Mouse (Mus musculus): ENCODE results near the gene Tmprss6. TPM values are rescaled to one million over a fixed set of nuclear protein-coding genes. Genes with fewer than 3 reads are reported as not detected.

Gene Tmprss6
- total and polyA plus RNA-seq, 2 experiments from 2014 or later = 0.42 to 0.44 TPM

- DNase-seq (ENCODE audit: low spot score) (no peak), ATAC-seq (no peak)
- Histone ChIP-seq H3K4me1 (ENCODE audit: insufficient read depth, low read length) (peaks cover 16% of the 10 kb centered on the region; the same call in 1 of the 2 replicates), H3K36me3 (ENCODE audit: insufficient read depth, low read length) (0 out of 2 replicates have a peak, but pooled peaks cover 8% of the 10 kb centered on the region), H3K27ac (no peak overlapping the region), H3K9ac (replicated peaks; ENCODE audit: low read length) (no peak overlapping the region), H3K9me3 (ENCODE audit: low read length) (no peaks in the 10 kb centered on the region), H3K4me2 (ENCODE audit: low read depth, low read length) (no peak overlapping the region), H3K27me3 (ENCODE audit: insufficient read depth, low read length) (no peaks in the 10 kb centered on the region), H3K4me3 (ENCODE audit: low read length) (no peak overlapping the region)
- no peak for TF ChIP-seq CTCF (IDR thresholded peaks at IDR 0.05; ENCODE audit: low read depth)
- WGBS = 71% methylated on average over 9 of the region's 9 CpGs
These were observed 29.5 kb downstream of the Tmprss6 start for GRCm38 (mm10) chr15:78438973-78439372.

- no peak for TF ChIP-seq CTCF (IDR thresholded peaks at IDR 0.05; ENCODE audit: low read depth)
- Histone ChIP-seq H3K4me3 (ENCODE audit: low read length) (no peak overlapping the region), H3K4me2 (ENCODE audit: low read depth, low read length) (no peak overlapping the region), H3K4me1 (ENCODE audit: insufficient read depth, low read length) (peaks cover 16% of the 10 kb centered on the region; the same call in 1 of the 2 replicates), H3K9ac (replicated peaks; ENCODE audit: low read length) (no peak overlapping the region), H3K36me3 (ENCODE audit: insufficient read depth, low read length) (peaks cover 13% of the 10 kb centered on the region; the same call in 1 of the 2 replicates), H3K27ac (no peak overlapping the region), H3K27me3 (ENCODE audit: insufficient read depth, low read length) (no peaks in the 10 kb centered on the region), H3K9me3 (ENCODE audit: low read length) (no peaks in the 10 kb centered on the region)
- WGBS = 55% methylated on average over 8 of the region's 8 CpGs
- DNase-seq (ENCODE audit: low spot score) (no peak), ATAC-seq (no peak)
These were observed 29.9 kb downstream of the Tmprss6 start for GRCm38 (mm10) chr15:78438505-78438904.

- 37% methylated on average over 4 of the region's 4 CpGs for WGBS
- DNase-seq (ENCODE audit: low spot score) (no peak), ATAC-seq (no peak)
- H3K9ac ChIP-seq (replicated peaks; ENCODE audit: low read length) = no peak overlapping the region
- peaks cover 18% of the 10 kb centered on the region; the same call in 1 of the 2 replicates for H3K36me3 ChIP-seq (ENCODE audit: insufficient read depth, low read length)
- no peak overlapping the region for H3K4me3 ChIP-seq (ENCODE audit: low read length)
- no peak for TF ChIP-seq CTCF (IDR thresholded peaks at IDR 0.05; ENCODE audit: low read depth)
- H3K27me3 ChIP-seq (ENCODE audit: insufficient read depth, low read length) = no peaks in the 10 kb centered on the region
- H3K27ac ChIP-seq = no peak overlapping the region
- no peaks in the 10 kb centered on the region for H3K9me3 ChIP-seq (ENCODE audit: low read length)
- no peak overlapping the region for H3K4me2 ChIP-seq (ENCODE audit: low read depth, low read length)
- peaks cover 16% of the 10 kb centered on the region; the same call in 1 of the 2 replicates for H3K4me1 ChIP-seq (ENCODE audit: insufficient read depth, low read length)
These were observed 30.4 kb downstream of the Tmprss6 start for GRCm38 (mm10) chr15:78438018-78438394.

GRCm38 (mm10) chr15:78437237-78438017 lies 31.0 kb downstream of the Tmprss6 start:
- peak overlapping the region; percentile 46; the same call in 1 of the 2 replicates for H3K9ac ChIP-seq (replicated peaks; ENCODE audit: low read length)
- 0 out of 2 replicates have a peak overlapping the region, but pooled peaks have one; percentile 8 for H3K4me3 ChIP-seq (ENCODE audit: low read length)
- peak; percentile 50 for DNase-seq (ENCODE audit: low spot score)
- H3K4me2 ChIP-seq (ENCODE audit: low read depth, low read length) = peak overlapping the region; percentile 52; the same call in 1 of the 2 replicates
- no peak for TF ChIP-seq CTCF (IDR thresholded peaks at IDR 0.05; ENCODE audit: low read depth)
- no peaks in the 10 kb centered on the region for H3K9me3 ChIP-seq (ENCODE audit: low read length)
- peaks cover 18% of the 10 kb centered on the region; the same call in 1 of the 2 replicates for H3K36me3 ChIP-seq (ENCODE audit: insufficient read depth, low read length)
- peak; percentile 6; the same call in 1 of the 2 replicates for ATAC-seq
- H3K27me3 ChIP-seq (ENCODE audit: insufficient read depth, low read length) = no peaks in the 10 kb centered on the region
- peak overlapping the region; percentile 51; the same call in 1 of the 2 replicates for H3K27ac ChIP-seq
- H3K4me1 ChIP-seq (ENCODE audit: insufficient read depth, low read length) = peaks cover 16% of the 10 kb centered on the region; the same call in 1 of the 2 replicates
- 22% methylated on average over 23 of the region's 23 CpGs for WGBS

GRCm38 (mm10) chr15:78436380-78437192 lies 31.8 kb downstream of the Tmprss6 start:
- Histone ChIP-seq H3K4me1 (ENCODE audit: insufficient read depth, low read length) (peaks cover 18% of the 10 kb centered on the region; the same call in 1 of the 2 replicates), H3K36me3 (ENCODE audit: insufficient read depth, low read length) (peaks cover 23% of the 10 kb centered on the region), H3K27me3 (ENCODE audit: insufficient read depth, low read length) (no peaks in the 10 kb centered on the region), H3K4me2 (ENCODE audit: low read depth, low read length) (peak overlapping the region; percentile 52), H3K9me3 (ENCODE audit: low read length) (no peaks in the 10 kb centered on the region), H3K4me3 (ENCODE audit: low read length) (peak overlapping the region; percentile 8; the same call in 1 of the 2 replicates), H3K27ac (peak overlapping the region; percentile 51; the same call in 1 of the 2 replicates), H3K9ac (replicated peaks; ENCODE audit: low read length) (peak overlapping the region; percentile 46)
- WGBS = 11% methylated on average over 27 of the region's 32 CpGs
- peak; percentile 46 for ATAC-seq
- DNase-seq (ENCODE audit: low spot score) = peak; percentile 85
- peak; percentile 31; the same call in 1 of the 2 replicates for TF ChIP-seq CTCF (IDR thresholded peaks at IDR 0.05; ENCODE audit: low read depth)

GRCm38 (mm10) chr15:78435681-78436080 lies 32.8 kb downstream of the Tmprss6 start:
- no peak overlapping the region for H3K4me3 ChIP-seq (ENCODE audit: low read length)
- no peak overlapping the region for H3K27ac ChIP-seq
- 81% methylated on average over 11 of the region's 11 CpGs for WGBS
- no peaks in the 10 kb centered on the region for H3K9me3 ChIP-seq (ENCODE audit: low read length)
- peaks cover 22% of the 10 kb centered on the region; the same call in 1 of the 2 replicates for H3K4me1 ChIP-seq (ENCODE audit: insufficient read depth, low read length)
- TF ChIP-seq CTCF (IDR thresholded peaks at IDR 0.05; ENCODE audit: low read depth) = no peak
- ATAC-seq = no peak
- DNase-seq (ENCODE audit: low spot score) = no peak
- no peak overlapping the region for H3K9ac ChIP-seq (replicated peaks; ENCODE audit: low read length)
- peaks cover 29% of the 10 kb centered on the region for H3K36me3 ChIP-seq (ENCODE audit: insufficient read depth, low read length)
- no peaks in the 10 kb centered on the region for H3K27me3 ChIP-seq (ENCODE audit: insufficient read depth, low read length)
- H3K4me2 ChIP-seq (ENCODE audit: low read depth, low read length) = no peak overlapping the region
